Mouse (Mus musculus) neural tube, embryonic 10.5 days (tissue): ENCODE data around the gene Gm20671.
"Not testable (repeated sequence)": the region's sequence is repeated elsewhere in the genome, so short reads cannot be mapped to it uniquely, and the experiment has no call there.

Source experiments
- DNase-seq: peaks from one replicate; pipeline ENCODE4 v3.0.0-alpha.2; 2017; ENCODE audit warnings: low spot score; ENCODE audit errors: extremely low spot score

Gene Gm20671

GRCm38 (mm10) chr5:32785313-32785915, 41.5 kb downstream of the Gm20671 start, which contains the start of gene Pisd:
TSS of gene Pisd (minus strand) at chr5:32785646.
- peak; percentile 88 for DNase-seq

- no peak for DNase-seq
Observed at GRCm38 (mm10) chr5:32784726-32785125, 42.2 kb downstream of the Gm20671 start.

GRCm38 (mm10) chr5:32781596-32781995, 45.3 kb downstream of the Gm20671 start:
- no peak for DNase-seq

GRCm38 (mm10) chr5:32778168-32778567, 48.7 kb downstream of the Gm20671 start:
- no peak for DNase-seq

GRCm38 (mm10) chr5:32772361-32772760, 54.5 kb downstream of the Gm20671 start:
- no peak for DNase-seq

GRCm38 (mm10) chr5:32767636-32768373, 59.1 kb downstream of the Gm20671 start:
- no peak for DNase-seq

- no peak for DNase-seq
Observed at GRCm38 (mm10) chr5:32767004-32767403, 59.9 kb downstream of the Gm20671 start.

GRCm38 (mm10) chr5:32761566-32762140, 65.3 kb downstream of the Gm20671 start:
- DNase-seq = no peak

GRCm38 (mm10) chr5:32760787-32761186, 66.1 kb downstream of the Gm20671 start:
- DNase-seq = no peak

GRCm38 (mm10) chr5:32760352-32760751, 66.6 kb downstream of the Gm20671 start:
- not testable (repeated sequence) for DNase-seq

GRCm38 (mm10) chr5:32759662-32760061, 67.2 kb downstream of the Gm20671 start:
- DNase-seq = no peak

GRCm38 (mm10) chr5:32756141-32756540, 70.8 kb downstream of the Gm20671 start:
- DNase-seq = no peak

GRCm38 (mm10) chr5:32751736-32752135, 75.2 kb downstream of the Gm20671 start:
- DNase-seq = no peak

GRCm38 (mm10) chr5:32748936-32749335, 78.0 kb downstream of the Gm20671 start:
- DNase-seq = no peak

GRCm38 (mm10) chr5:32747650-32748375, 79.1 kb downstream of the Gm20671 start:
- peak; percentile 34 for DNase-seq

GRCm38 (mm10) chr5:32745705-32746655, 80.9 kb downstream of the Gm20671 start:
- DNase-seq = peak; percentile 48

- DNase-seq = no peak
Observed at GRCm38 (mm10) chr5:32742149-32742548, 84.8 kb downstream of the Gm20671 start.

- DNase-seq = not testable (repeated sequence)
Observed at GRCm38 (mm10) chr5:32741377-32741776, 85.5 kb downstream of the Gm20671 start.

- DNase-seq = not testable (repeated sequence)
Observed at GRCm38 (mm10) chr5:32740850-32741249, 86.1 kb downstream of the Gm20671 start.

- DNase-seq = no peak
Observed at GRCm38 (mm10) chr5:32740138-32740537, 86.8 kb downstream of the Gm20671 start.

GRCm38 (mm10) chr5:32736770-32737169, 90.1 kb downstream of the Gm20671 start:
- DNase-seq = not testable (repeated sequence)
